Mouse (Mus musculus): ENCODE results near the gene Csnk2a1. TPM values are rescaled to one million over a fixed set of nuclear protein-coding genes. Genes with fewer than 3 reads are reported as not detected.
A peak's percentile ranks its signal among the peaks of the same experiment; 100 is the strongest.
"Not testable (repeated sequence)": the region's sequence is repeated elsewhere in the genome, so short reads cannot be mapped to it uniquely, and the experiment has no call there.

The Csnk2a1 gene
- polyA plus RNA-seq, 1 experiment from 2014 or later = 82.7 TPM

DNA sequence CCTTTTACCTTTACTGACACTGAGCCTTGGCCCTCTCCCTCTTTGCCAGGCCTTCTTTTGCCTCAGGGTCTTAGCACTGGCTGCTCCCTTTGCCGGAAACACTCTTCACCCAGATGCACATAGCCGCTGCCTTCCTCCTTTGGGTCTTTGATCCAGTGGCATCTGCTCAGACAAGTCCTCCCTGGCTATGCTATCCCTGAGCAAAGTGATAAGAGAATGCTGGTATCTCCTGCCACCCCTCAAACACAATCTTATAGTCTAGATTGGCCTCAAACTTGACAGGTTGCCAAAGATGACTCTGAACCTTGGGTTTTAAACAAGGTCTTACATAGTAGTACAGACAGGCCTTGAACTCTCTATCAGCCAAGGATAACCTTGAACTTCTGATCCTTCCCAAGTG lies 32.1 kb upstream of the Csnk2a1 start:
- H3K27me3 ChIP-seq (ENCODE audit: low read depth, poor library complexity, severe bottlenecking) = no peaks in the 10 kb centered on the region
- H3K9me3 ChIP-seq (replicated peaks) = no peaks in the 10 kb centered on the region
- H3K36me3 ChIP-seq = no peaks in the 10 kb centered on the region
- no peak for DNase-seq (ENCODE audit: low spot score)
- peaks cover 14% of the 10 kb centered on the region for H3K4me1 ChIP-seq
- H3K4me3 ChIP-seq = no peak overlapping the region
- 89% methylated on average over 2 of the region's 2 CpGs for WGBS
- no peak overlapping the region for H3K27ac ChIP-seq (replicated peaks)

DNA sequence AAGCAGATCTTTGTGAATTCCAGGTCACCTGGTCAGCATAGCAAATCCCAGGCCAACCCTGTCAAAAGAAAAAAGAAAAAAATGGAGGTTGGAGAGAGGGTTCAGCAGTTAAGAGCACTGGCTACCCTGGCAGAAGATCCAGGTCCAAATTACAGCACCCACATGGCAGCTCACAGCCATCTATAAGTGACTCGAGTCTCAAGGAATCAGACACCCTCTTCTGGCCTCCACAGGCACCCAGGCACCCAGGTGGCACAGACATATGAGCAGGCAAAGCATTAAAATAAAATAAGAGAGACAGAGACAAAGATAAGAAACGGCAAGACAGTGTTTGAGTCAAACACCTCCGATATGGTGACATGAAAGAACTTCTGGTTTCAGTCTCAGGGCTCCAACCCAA lies 29.7 kb upstream of the Csnk2a1 start:
- Histone ChIP-seq H3K9me3 (replicated peaks) (no peaks in the 10 kb centered on the region), H3K4me1 (peaks cover 6% of the 10 kb centered on the region; the same call in 1 of the 2 replicates), H3K4me3 (no peak overlapping the region), H3K36me3 (no peaks in the 10 kb centered on the region), H3K27me3 (ENCODE audit: low read depth, poor library complexity, severe bottlenecking) (no peaks in the 10 kb centered on the region), H3K27ac (replicated peaks) (peak overlapping the region; percentile 53)
- 55% methylated on average over 3 of the region's 3 CpGs for whole genome bisulfite sequencing
- no peak for DNase-seq (ENCODE audit: low spot score)

DNA sequence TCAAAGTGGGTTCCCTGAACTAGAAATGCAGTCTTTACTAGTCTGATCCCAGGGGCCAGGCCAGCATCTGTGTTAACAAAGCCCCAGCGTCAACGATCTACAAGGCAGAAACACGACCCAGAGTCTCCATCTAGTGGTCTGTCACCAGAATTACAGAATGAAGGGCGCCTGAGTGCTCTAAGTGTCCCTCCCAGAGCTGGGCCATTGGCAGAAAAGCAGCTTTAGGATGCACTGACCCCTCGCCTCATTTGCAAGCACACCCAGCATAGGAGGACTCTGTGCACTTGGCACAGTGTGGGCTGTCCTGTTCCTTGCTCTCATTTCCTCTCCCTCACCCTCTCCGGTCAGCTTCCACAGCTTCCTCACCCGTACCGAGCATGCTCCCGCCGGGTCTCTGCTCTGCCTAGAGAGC lies 29.3 kb upstream of the Csnk2a1 start:
- H3K36me3 ChIP-seq = no peaks in the 10 kb centered on the region
- no peaks in the 10 kb centered on the region for H3K9me3 ChIP-seq (replicated peaks)
- H3K4me3 ChIP-seq = no peak overlapping the region
- peak; percentile 73 for DNase-seq (ENCODE audit: low spot score)
- 47% methylated on average over 10 of the region's 10 CpGs for WGBS
- H3K27me3 ChIP-seq (ENCODE audit: low read depth, poor library complexity, severe bottlenecking) = no peaks in the 10 kb centered on the region
- H3K4me1 ChIP-seq = peaks cover 6% of the 10 kb centered on the region; the same call in 1 of the 2 replicates
- H3K27ac ChIP-seq (replicated peaks) = peak overlapping the region; percentile 53; the same call in 1 of the 2 replicates

DNA sequence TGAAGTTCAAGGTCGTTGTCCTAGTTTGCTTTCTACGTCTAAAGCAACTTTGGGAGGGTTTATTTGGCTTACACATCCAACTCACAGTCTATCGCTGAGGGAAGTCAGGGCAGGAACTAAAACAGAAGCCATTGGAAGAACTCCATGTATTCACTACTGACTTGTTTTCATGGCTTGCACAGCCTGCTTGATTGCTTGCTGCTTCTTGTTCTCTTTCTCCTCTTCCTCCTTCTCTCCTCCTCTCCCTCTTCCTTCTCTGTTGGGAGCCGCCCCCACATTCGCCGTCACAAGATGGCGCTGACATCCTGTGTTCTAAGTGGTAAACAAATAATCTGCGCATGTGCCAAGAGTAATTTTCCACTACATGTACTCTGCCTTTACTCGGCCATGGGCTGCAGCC lies 20.5 kb upstream of the Csnk2a1 start:
- not testable (repeated sequence) for H3K36me3 ChIP-seq; H3K4me1 ChIP-seq; H3K9me3 ChIP-seq (replicated peaks); DNase-seq (ENCODE audit: low spot score); H3K27me3 ChIP-seq (ENCODE audit: low read depth, poor library complexity, severe bottlenecking); H3K27ac ChIP-seq (replicated peaks); H3K4me3 ChIP-seq
- WGBS = 95% methylated on average over 8 of the region's 9 CpGs

DNA sequence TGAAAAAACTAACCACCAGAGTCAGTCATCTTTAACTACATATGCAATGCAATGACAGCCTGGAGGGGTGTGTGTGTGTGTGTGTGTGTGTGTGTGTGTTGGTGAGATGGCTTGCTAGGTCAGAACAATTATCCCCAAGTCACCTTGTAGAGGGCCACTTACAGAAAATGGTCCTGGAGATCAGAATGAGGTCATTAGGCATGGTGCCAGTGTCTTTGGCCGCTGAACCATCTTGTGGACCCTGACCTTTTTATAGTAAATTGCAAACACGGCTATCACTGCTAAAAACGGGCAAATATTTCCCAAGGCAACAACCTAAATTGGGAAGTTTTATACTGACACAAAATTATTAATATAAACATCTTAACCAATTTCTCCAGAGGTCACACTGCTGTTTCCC lies 14.8 kb upstream of the Csnk2a1 start:
- no peaks in the 10 kb centered on the region for H3K27me3 ChIP-seq (ENCODE audit: low read depth, poor library complexity, severe bottlenecking)
- no peaks in the 10 kb centered on the region for H3K4me1 ChIP-seq
- no peak overlapping the region for H3K27ac ChIP-seq (replicated peaks)
- no peaks in the 10 kb centered on the region for H3K9me3 ChIP-seq (replicated peaks)
- H3K4me3 ChIP-seq = no peak overlapping the region
- no peak for DNase-seq (ENCODE audit: low spot score)
- no peaks in the 10 kb centered on the region for H3K36me3 ChIP-seq
- 82% methylated on average over 3 of the region's 3 CpGs for WGBS

DNA sequence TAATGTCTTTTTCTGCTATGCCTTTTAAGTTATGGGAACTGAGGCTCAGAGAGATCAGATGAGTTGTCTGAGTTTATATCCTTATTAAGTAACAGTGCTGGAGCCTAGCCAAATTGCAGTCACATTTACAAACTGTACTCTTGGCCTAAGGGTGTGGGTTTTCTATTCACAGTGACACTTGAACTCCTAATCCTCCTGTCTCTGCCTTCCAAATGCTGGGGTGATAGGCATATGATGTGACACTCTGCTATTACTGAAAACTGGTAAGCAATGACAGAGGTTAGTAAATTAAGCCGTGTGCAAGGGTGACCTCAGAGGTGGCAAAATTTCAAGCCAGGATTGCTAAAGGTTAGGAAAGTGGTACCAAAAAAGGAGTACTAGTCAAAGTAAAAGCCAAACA lies 9.7 kb upstream of the Csnk2a1 start:
- Histone ChIP-seq H3K4me3 (no peak overlapping the region), H3K27me3 (ENCODE audit: low read depth, poor library complexity, severe bottlenecking) (no peaks in the 10 kb centered on the region), H3K4me1 (no peaks in the 10 kb centered on the region), H3K27ac (replicated peaks) (no peak overlapping the region), H3K9me3 (replicated peaks) (no peaks in the 10 kb centered on the region), H3K36me3 (no peaks in the 10 kb centered on the region)
- WGBS = 85% methylated on average over 1 of the region's 1 CpGs
- DNase-seq (ENCODE audit: low spot score) = no peak

DNA sequence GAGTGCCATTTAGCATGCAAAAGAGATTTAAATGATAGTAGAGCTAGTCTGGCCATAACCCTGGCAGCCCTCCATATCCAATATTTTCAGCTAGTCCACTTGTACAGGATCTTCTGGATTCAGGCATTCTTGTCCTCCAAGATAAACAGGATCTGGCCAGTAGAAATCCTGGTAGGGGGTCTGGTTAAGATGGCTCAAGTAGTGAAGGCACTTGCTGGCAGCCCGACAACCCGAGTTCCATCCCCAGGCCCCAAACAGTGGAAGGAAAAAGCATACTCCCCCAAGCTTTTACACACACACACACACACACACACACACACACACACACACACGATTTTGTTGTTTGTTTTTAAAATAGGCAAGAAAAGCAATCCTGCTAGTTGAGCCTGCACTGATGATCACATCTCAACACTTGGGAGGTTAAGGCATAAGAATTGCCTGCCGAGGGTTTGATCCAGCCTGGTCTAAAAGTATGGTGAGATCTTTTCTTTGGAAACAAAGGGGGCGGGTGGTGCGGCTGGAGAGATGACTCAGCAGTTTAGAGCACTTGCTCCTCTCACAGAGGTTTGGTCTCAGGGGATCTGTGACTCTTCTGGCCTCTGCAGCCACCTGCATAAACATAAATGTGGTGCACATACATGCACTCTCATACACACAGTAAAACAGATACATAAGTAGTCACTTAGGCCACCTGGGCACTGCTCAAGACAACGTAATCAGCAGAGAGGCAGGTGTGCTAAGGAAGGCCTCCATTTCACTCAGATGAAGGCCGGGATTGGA lies 2.9 kb upstream of the Csnk2a1 start:
- Histone ChIP-seq H3K4me3 (no peak overlapping the region), H3K36me3 (peaks cover 3% of the 10 kb centered on the region; the same call in 1 of the 2 replicates), H3K27me3 (ENCODE audit: low read depth, poor library complexity, severe bottlenecking) (no peaks in the 10 kb centered on the region), H3K9me3 (replicated peaks) (no peaks in the 10 kb centered on the region), H3K27ac (replicated peaks) (no peak overlapping the region), H3K4me1 (peaks cover 23% of the 10 kb centered on the region)
- DNase-seq (ENCODE audit: low spot score) = no peak
- WGBS = 67% methylated on average over 8 of the region's 8 CpGs

DNA sequence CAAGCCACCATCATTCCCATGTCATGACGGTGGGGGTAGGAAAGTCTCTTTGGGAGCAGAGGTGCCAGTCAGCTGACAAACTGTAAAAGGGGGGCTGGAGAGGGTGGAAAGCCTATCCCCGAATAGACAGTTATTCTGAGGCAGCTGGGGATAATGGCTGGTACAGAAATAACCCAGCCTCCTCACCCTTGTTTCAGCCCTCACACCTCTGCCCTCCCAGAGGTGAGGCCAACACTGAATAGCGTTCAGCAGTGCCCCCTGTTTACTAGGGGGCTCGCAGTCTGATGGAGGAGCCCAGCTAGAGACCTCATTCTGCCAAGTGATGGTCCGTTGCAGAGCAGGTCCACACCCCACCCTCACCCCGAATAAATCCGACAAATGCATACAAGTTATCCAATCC lies 1.1 kb upstream of the Csnk2a1 start:
- 87% methylated on average over 7 of the region's 7 CpGs for WGBS
- Histone ChIP-seq H3K4me1 (peaks cover 24% of the 10 kb centered on the region), H3K9me3 (replicated peaks) (no peaks in the 10 kb centered on the region), H3K27me3 (ENCODE audit: low read depth, poor library complexity, severe bottlenecking) (no peaks in the 10 kb centered on the region), H3K27ac (replicated peaks) (peak overlapping the region; percentile 99), H3K4me3 (peak overlapping the region; percentile 99), H3K36me3 (peaks cover 18% of the 10 kb centered on the region)
- no peak for DNase-seq (ENCODE audit: low spot score)

DNA sequence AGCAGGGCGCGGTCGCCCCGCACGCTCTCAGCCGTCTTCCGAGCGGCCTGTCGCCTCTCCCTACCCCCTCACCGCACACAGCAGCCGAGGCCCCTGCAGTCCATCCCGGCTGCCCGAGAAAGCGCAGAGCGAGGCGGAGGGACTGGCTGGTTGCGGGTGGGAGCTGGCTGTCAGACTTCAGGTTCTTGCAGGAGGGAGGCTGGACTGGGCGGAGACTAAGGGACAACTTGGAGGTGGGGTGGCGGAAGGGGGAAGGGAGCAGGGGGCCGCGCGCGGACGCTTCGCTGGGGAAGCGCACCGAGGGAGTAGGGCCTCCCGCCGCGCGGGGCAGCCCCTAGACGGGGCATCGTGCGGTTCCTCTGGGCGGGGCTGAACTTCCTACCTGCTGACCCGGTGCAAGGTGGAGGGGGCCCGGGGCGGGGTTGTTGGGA lies 427 bp downstream of the Csnk2a1 start:
- peaks cover 24% of the 10 kb centered on the region for H3K4me1 ChIP-seq
- H3K36me3 ChIP-seq = peaks cover 29% of the 10 kb centered on the region
- H3K27me3 ChIP-seq (ENCODE audit: low read depth, poor library complexity, severe bottlenecking) = no peaks in the 10 kb centered on the region
- under 1% methylated on average over 38 of the region's 38 CpGs for WGBS
- peak overlapping the region; percentile 99 for H3K27ac ChIP-seq (replicated peaks)
- DNase-seq (ENCODE audit: low spot score) = peak; percentile 76
- no peaks in the 10 kb centered on the region for H3K9me3 ChIP-seq (replicated peaks)
- H3K4me3 ChIP-seq = peak overlapping the region; percentile 99

DNA sequence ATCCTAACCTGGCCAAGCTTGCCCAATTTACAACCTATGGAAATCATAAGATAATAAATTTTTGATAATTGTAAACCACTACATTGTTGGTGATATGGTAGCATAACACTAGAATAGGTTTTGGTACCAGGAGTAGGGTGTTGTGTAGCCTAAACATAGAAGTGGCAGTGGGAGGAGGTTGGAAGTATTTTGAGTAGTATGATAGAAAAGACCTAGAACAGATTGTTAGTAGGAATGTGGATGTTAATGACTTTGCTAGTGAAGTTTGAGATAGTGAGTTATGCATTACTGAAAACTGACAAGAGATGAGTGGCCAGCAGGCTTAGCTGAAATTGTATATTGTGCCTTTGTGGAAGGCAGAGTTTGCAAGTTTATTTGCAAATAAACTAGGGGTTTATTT lies 3.4 kb downstream of the Csnk2a1 start:
- Histone ChIP-seq H3K9me3 (replicated peaks) (no peaks in the 10 kb centered on the region), H3K4me3 (no peak overlapping the region), H3K27me3 (ENCODE audit: low read depth, poor library complexity, severe bottlenecking) (no peaks in the 10 kb centered on the region), H3K36me3 (peaks cover 36% of the 10 kb centered on the region), H3K4me1 (peaks cover 24% of the 10 kb centered on the region), H3K27ac (replicated peaks) (no peak overlapping the region)
- no peak for DNase-seq (ENCODE audit: low spot score)

DNA sequence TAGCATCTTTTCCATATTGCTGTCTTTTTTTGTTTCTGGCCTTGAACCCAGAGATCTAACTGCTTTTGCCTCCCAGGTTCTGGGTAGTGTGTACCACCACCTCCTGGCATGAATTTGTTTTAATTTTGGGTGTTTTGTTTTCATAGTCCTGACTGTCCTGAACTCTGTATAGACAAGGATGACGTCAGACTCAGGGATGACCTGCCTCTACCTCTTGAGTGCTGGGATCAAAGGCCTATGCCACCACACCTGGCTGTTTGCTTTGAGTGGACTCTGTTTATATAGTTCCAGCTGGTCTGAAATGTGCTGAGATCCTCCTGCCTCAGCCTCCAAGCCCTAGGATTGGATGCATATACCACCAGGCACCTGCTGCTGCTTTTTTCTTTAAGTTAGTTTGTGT lies 11.3 kb downstream of the Csnk2a1 start:
- Histone ChIP-seq H3K4me1 (no peaks in the 10 kb centered on the region), H3K4me3 (no peak overlapping the region), H3K27me3 (ENCODE audit: low read depth, poor library complexity, severe bottlenecking) (no peaks in the 10 kb centered on the region), H3K36me3 (peaks cover 69% of the 10 kb centered on the region), H3K9me3 (replicated peaks) (0 out of 2 replicates have a peak, but pooled peaks cover 7% of the 10 kb centered on the region), H3K27ac (replicated peaks) (no peak overlapping the region)
- WGBS = 93% methylated on average over 1 of the region's 1 CpGs
- no peak for DNase-seq (ENCODE audit: low spot score)

DNA sequence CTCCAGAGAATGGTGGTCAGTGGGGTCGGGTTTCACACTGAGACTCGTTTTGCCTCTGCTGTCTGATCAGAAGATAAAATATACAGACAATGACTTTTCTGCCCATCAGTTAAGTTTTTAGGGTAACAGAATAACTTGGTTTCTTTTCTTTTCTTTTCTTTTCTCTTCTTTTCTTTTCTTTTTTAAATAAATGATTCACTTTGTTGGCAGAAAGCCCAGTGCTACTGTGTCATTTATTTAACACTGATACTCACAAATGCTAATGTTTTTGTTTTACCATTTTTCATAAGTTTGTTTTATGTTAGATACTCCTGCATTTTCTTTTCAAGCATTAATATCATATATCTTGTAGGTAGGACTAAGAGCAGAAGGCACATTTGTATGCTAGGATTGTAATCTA lies 13.9 kb downstream of the Csnk2a1 start:
- Histone ChIP-seq H3K27me3 (ENCODE audit: low read depth, poor library complexity, severe bottlenecking) (no peaks in the 10 kb centered on the region), H3K4me3 (no peak overlapping the region), H3K27ac (replicated peaks) (no peak overlapping the region), H3K36me3 (peaks cover 74% of the 10 kb centered on the region), H3K4me1 (no peaks in the 10 kb centered on the region), H3K9me3 (replicated peaks) (0 out of 2 replicates have a peak, but pooled peaks cover 7% of the 10 kb centered on the region)
- no peak for DNase-seq (ENCODE audit: low spot score)
- WGBS = 78% methylated on average over 2 of the region's 2 CpGs

DNA sequence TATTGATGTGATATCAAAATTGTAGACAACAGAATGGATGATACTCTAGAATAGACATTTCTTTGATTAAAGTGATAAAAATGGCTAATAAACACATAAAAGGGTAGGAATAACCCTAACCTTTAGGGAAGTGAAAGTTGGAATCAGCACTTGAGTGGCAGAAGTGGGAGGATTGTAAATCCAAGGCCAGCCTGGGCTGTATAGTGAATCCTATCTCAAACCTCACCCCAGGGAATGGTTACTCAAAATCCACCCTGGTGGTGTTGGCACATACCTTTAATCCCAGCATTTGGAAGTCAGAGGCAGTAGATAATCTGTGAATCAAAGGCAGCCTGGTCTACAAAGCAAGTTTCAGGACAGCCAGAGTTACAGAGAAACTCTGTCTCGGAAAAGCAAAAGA lies 20.6 kb downstream of the Csnk2a1 start:
- no peak for DNase-seq (ENCODE audit: low spot score)
- 84% methylated on average over 1 of the region's 1 CpGs for WGBS
- Histone ChIP-seq H3K36me3 (peaks cover 39% of the 10 kb centered on the region), H3K9me3 (replicated peaks) (0 out of 2 replicates have a peak, but pooled peaks cover 1% of the 10 kb centered on the region), H3K4me3 (no peak overlapping the region), H3K27me3 (ENCODE audit: low read depth, poor library complexity, severe bottlenecking) (no peaks in the 10 kb centered on the region), H3K4me1 (no peaks in the 10 kb centered on the region), H3K27ac (replicated peaks) (no peak overlapping the region)
